Mouse (Mus musculus) embryonic facial prominence, embryonic 12.5 days (tissue): Measurements from ENCODE around the gene Srd5a3. TPM values are rescaled to one million over a fixed set of nuclear protein-coding genes. Genes with fewer than 3 reads are reported as not detected.

Experiments
- ATAC-seq: fragments of 200-750 bp; cut with Nextera tagmentation; 2 replicates; pipeline ENCODE4 v1.8.0; 2017; ENCODE audit not compliant: insufficient number of reproducible peaks, insufficient read depth, low FRiP score, low TSS enrichment
- H3K27ac ChIP-seq: fragments of 300-500 bp; sonication (generic); 2 replicates; pipeline ENCODE4 v1.5.1; 2016; ENCODE audit warnings: mild to moderate bottlenecking
- H3K27me3 ChIP-seq: fragments of 300-500 bp; sonication (generic); 2 replicates; pipeline ENCODE4 v1.6.1; 2016; ENCODE audit warnings: mild to moderate bottlenecking, moderate library complexity
- H3K36me3 ChIP-seq: fragments of 300-500 bp; sonication (generic); 2 replicates; pipeline ENCODE4 v1.6.1; 2016; ENCODE audit warnings: mild to moderate bottlenecking
- H3K4me1 ChIP-seq: fragments of 300-500 bp; sonication (generic); 2 replicates; pipeline ENCODE4 v1.6.1; 2016
- H3K4me2 ChIP-seq: fragments of 300-500 bp; sonication (generic); replicated peaks from 2 replicates; pipeline ENCODE4 v1.6.1; 2016; ENCODE audit warnings: mild to moderate bottlenecking, moderate library complexity
- H3K4me3 ChIP-seq: fragments of 300-500 bp; sonication (generic); 2 replicates; pipeline ENCODE4 v1.5.1; 2016; ENCODE audit warnings: mild to moderate bottlenecking
- H3K9ac ChIP-seq: fragments of 300-500 bp; sonication (generic); 2 replicates; pipeline ENCODE4 v1.6.1; 2016; ENCODE audit warnings: mild to moderate bottlenecking, moderate library complexity
- H3K9me3 ChIP-seq: fragments of 300-500 bp; sonication (generic); 2 replicates; pipeline ENCODE4 v1.6.1; 2016; ENCODE audit warnings: mild to moderate bottlenecking, moderate library complexity
- WGBS: fragments of 180-500 bp; shearing (Covaris S2); methylation state at CpG from one replicate; pipeline ENCODE4 v1.1.7; 2016; 5-methylcytosine and 5-hydroxymethylcytosine counted together
- polyA plus RNA-seq: library from polyadenylated mRNA; unstranded; fragments of >200 nt; fragmentation: Nextera tagmentation; extraction: Ambion mirVana; gene quantifications from 2 replicates; pipeline ENCODE4 v1.2.1, GENCODE M21; 2016

Gene Srd5a3
- polyA plus RNA-seq, 1 experiment from 2014 or later: 29.8 TPM

DNA sequence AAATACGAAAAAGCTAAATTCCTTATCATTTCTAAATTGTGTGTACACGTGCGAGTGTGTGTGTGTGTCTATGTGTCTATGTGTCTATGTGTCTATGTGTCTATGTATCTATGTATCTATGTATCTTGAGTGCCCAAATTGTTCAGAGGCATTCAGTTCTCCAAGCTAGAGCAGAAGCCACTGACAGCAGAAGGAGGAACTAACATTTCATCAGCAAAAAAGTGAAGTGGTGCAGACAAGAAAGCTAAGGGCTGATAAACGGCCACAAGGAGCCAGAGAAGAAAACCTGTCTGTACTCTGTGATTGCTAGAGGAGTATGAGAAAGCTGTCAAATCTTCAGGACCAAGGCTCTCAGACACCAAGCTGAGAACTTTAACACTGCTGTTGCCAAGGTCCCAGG, 8.1 kb upstream of the Srd5a3 start:
- 85% methylated on average over 4 of the region's 4 CpGs for WGBS
- Histone ChIP-seq H3K4me1 (no peaks in the 10 kb centered on the region), H3K36me3 (no peaks in the 10 kb centered on the region), H3K4me3 (no peak overlapping the region), H3K27me3 (no peaks in the 10 kb centered on the region), H3K27ac (no peak overlapping the region), H3K4me2 (no peak overlapping the region), H3K9me3 (no peaks in the 10 kb centered on the region), H3K9ac (no peak overlapping the region)
- ATAC-seq: no peak

DNA sequence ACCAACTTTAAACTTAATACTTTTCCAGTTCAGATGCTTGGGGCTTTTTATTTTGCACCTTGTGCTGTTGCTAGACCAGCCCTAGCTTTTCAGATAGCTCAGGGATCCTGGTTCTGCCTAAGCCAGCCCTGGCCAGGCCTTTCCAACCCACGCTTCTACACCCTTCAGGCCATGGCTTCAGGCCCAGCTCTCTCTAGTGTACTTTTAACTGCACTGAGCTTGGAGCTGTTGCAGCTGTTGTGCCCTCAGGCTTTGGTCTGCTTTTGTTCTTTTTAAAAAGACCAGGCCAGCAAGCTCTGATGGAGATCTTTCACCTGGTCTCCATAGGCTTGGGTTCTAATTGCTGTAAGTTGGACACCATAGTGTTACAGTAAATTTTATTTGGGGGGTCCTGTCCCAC, 4.4 kb upstream of the Srd5a3 start:
- Histone ChIP-seq H3K36me3 (no peaks in the 10 kb centered on the region), H3K4me1 (peaks cover 9% of the 10 kb centered on the region; the same call in 1 of the 2 replicates), H3K9ac (no peak overlapping the region), H3K4me2 (no peak overlapping the region), H3K9me3 (no peaks in the 10 kb centered on the region), H3K27me3 (no peaks in the 10 kb centered on the region), H3K4me3 (no peak overlapping the region), H3K27ac (no peak overlapping the region)
- no peak for ATAC-seq
- 75% methylated on average over 1 of the region's 1 CpGs for WGBS

DNA sequence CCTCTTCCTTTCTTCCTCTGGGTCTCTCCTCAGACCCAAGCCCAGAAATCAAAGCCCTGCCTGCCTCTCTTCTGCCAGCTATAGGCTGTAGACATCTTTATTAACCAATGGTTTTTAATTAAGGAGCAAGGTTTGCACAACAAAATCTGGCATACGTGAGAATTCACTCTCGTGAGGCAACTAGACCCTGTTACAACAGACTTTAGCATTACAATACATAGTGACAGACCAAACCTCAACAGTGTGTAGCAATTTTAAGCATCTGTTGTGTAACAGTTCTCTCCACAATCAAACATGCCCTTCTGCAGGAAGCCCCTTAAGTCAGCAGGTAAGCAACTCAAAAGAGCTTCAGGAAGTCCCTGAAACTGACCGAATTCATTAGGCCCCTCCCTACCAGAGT, 3.8 kb upstream of the Srd5a3 start:
- Histone ChIP-seq H3K27ac (no peak overlapping the region), H3K36me3 (no peaks in the 10 kb centered on the region), H3K27me3 (no peaks in the 10 kb centered on the region), H3K4me3 (no peak overlapping the region), H3K4me1 (peaks cover 9% of the 10 kb centered on the region; the same call in 1 of the 2 replicates), H3K4me2 (no peak overlapping the region), H3K9ac (no peak overlapping the region), H3K9me3 (no peaks in the 10 kb centered on the region)
- ATAC-seq: no peak
- 96% methylated on average over 3 of the region's 3 CpGs for WGBS

DNA sequence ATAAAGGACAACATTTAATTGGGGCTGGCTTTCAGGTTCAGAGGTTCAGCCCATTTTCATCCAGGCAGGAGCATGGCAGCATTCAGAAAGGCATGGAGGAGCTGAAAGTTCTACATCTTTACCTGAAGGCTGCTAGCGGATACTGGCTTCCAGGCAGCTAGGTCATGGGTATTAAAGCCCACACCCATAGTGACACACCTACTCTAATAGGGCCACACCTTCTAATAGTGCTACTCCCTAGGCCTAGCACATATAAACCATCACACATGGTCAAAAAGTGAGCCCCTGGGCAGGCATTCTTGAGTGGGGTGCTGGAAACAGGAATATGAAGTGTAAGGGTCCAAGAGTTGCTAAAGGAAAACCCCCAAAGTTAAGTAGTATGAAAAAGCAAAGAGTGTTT, 2.5 kb upstream of the Srd5a3 start:
- H3K4me2 ChIP-seq: no peak overlapping the region
- H3K27me3 ChIP-seq: no peaks in the 10 kb centered on the region
- H3K9me3 ChIP-seq: no peaks in the 10 kb centered on the region
- 86% methylated on average over 1 of the region's 1 CpGs for WGBS
- ATAC-seq: no peak
- no peaks in the 10 kb centered on the region for H3K36me3 ChIP-seq
- H3K4me3 ChIP-seq: no peak overlapping the region
- no peak overlapping the region for H3K9ac ChIP-seq
- no peak overlapping the region for H3K27ac ChIP-seq
- H3K4me1 ChIP-seq: peaks cover 9% of the 10 kb centered on the region; the same call in 1 of the 2 replicates

DNA sequence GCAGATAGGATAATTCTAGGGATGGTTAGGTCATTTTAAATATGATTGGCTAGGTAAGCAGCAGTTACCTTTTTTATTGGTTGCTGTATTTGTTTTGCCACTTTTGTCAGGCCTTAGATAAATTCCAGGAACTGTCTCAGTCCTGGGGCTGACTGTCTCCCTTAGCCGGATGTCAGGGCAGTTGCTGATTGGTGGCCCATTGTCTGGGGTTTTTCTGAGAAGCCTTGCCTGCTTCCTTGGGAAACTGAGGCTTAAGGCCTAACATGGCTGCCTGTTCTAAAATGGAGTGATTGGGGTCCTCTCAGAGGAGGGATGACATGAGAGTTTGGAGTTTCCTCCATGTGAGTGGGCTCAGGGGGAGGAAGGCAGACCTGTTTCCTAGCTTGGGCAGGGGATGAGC, 2.0 kb upstream of the Srd5a3 start:
- H3K36me3 ChIP-seq: no peaks in the 10 kb centered on the region
- WGBS: 80% methylated on average over 1 of the region's 1 CpGs
- no peaks in the 10 kb centered on the region for H3K9me3 ChIP-seq
- no peak overlapping the region for H3K27ac ChIP-seq
- peaks cover 9% of the 10 kb centered on the region; the same call in 1 of the 2 replicates for H3K4me1 ChIP-seq
- H3K9ac ChIP-seq: no peak overlapping the region
- no peak overlapping the region for H3K4me3 ChIP-seq
- H3K27me3 ChIP-seq: no peaks in the 10 kb centered on the region
- ATAC-seq: no peak
- no peak overlapping the region for H3K4me2 ChIP-seq

DNA sequence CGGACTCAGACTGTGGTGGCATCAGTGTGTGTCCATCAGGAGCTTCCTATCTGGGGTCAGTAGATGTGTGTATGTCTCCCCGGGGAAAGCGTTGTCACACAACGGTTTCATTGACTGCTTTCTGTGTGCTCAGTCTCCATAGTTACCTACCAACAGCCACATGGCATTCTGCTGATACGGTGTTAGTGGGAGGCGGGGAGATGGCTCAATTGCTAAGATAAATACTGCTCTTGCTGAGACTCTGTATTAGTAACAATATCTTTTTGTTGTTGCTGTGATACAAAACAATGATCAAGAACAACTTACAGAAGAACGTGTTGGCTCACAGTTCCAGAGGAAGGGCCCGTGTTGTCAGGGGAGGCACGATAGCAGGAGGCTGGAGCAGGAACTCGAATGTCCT, 1.6 kb upstream of the Srd5a3 start:
- ATAC-seq: no peak
- no peaks in the 10 kb centered on the region for H3K9me3 ChIP-seq
- H3K27me3 ChIP-seq: no peaks in the 10 kb centered on the region
- no peaks in the 10 kb centered on the region for H3K36me3 ChIP-seq
- peaks cover 9% of the 10 kb centered on the region; the same call in 1 of the 2 replicates for H3K4me1 ChIP-seq
- no peak overlapping the region for H3K27ac ChIP-seq
- no peak overlapping the region for H3K4me2 ChIP-seq
- no peak overlapping the region for H3K4me3 ChIP-seq
- WGBS: 73% methylated on average over 10 of the region's 10 CpGs
- H3K9ac ChIP-seq: no peak overlapping the region

DNA sequence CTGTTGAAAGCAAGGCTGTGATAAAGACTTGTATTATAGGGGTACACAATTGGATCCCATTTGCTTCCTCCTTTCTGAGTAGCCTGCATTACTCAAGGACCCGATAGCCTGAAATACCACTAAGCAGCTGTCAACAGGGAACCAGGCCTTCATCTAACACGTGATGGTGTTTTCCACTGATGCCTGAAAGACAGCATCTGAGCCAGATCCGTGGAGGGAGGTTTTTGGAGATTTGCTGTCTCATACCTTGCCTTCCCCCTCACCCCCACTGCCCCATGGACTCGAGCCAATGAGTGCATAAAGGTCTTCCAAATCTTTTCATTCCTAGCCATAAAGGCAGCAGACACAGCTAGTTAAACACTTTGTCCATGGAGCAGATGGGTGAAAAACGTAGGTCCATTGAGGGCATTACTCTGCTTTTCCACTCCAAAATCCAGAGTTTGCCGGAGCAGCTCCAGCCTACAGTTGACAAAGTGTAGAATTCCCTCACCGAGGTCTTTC, 850 bp upstream of the Srd5a3 start:
- H3K9me3 ChIP-seq: no peaks in the 10 kb centered on the region
- H3K36me3 ChIP-seq: no peaks in the 10 kb centered on the region
- H3K9ac ChIP-seq: no peak overlapping the region
- WGBS: 61% methylated on average over 7 of the region's 7 CpGs
- peaks cover 9% of the 10 kb centered on the region; the same call in 1 of the 2 replicates for H3K4me1 ChIP-seq
- no peaks in the 10 kb centered on the region for H3K27me3 ChIP-seq
- no peak overlapping the region for H3K4me3 ChIP-seq
- no peak for ATAC-seq
- H3K4me2 ChIP-seq: peak overlapping the region; percentile 75
- H3K27ac ChIP-seq: no peak overlapping the region

DNA sequence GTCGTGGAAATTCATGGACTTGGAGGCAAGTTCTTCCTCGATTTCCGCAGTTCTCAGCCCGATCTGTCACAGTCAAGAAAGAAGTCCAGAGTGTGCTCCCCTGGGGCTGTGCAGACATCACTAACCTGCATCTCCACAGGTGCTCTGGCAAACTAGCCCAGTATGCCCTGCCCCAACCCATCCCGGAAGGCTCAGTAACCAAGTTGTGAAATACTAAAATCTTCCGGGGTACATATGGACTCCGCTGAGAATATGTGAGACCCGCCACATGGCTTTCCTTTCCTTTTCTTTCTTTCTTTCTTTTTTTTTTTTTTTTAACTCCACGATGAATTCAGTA, 627 bp downstream of the Srd5a3 start:
- Histone ChIP-seq H3K4me2 (peak overlapping the region; percentile 75), H3K36me3 (no peaks in the 10 kb centered on the region), H3K9ac (peak overlapping the region; percentile 84), H3K4me3 (peak overlapping the region; percentile 63), H3K27me3 (no peaks in the 10 kb centered on the region), H3K9me3 (no peaks in the 10 kb centered on the region), H3K27ac (peak overlapping the region; percentile 97), H3K4me1 (peaks cover 9% of the 10 kb centered on the region; the same call in 1 of the 2 replicates)
- ATAC-seq: peak; percentile 45; the same call in 1 of the 2 replicates
- WGBS: 13% methylated on average over 9 of the region's 9 CpGs

DNA sequence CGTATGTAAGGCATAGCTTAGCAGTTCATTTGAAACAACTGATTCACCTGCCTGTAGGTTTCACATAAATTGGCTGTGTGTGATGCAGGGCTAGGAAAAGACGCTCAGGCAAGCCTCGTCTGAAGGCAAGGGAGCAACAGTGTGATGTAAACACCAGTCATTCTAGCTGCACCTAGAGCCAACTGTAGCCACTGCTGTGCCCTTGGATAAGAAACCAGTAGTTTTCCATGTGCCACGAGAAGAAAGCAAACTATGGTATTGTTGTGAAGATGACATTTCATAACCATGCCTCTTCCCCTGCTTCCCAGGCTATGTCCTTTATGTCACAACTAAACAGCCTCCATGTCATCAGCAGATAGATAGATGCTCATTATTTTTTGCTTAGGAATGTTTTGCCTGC, 3.3 kb downstream of the Srd5a3 start:
- Histone ChIP-seq H3K9ac (no peak overlapping the region), H3K4me3 (no peak overlapping the region), H3K9me3 (no peaks in the 10 kb centered on the region), H3K27me3 (no peaks in the 10 kb centered on the region), H3K4me1 (peaks cover 9% of the 10 kb centered on the region; the same call in 1 of the 2 replicates), H3K36me3 (no peaks in the 10 kb centered on the region), H3K27ac (no peak overlapping the region), H3K4me2 (no peak overlapping the region)
- WGBS: 87% methylated on average over 4 of the region's 4 CpGs
- ATAC-seq: no peak

DNA sequence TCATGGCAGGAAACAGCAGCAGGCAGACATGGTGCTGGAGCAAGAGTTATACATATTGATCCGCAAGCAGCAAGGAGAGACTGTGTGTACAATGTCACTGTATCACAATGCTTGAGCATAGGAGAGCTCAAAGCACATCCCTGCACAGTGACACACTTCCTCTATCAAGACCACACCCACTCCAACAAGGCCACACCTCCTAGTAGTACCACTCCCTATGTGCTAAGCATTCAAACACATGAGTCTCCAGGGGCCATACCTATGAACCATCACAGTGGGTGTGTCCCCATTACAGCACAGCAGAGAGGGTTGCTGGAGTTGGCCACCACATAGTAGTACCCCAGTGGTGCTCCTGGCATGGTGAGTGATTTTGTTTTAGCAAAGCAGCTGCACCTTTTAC, 6.3 kb downstream of the Srd5a3 start:
- H3K4me3 ChIP-seq: no peak overlapping the region
- no peak for ATAC-seq
- H3K4me2 ChIP-seq: no peak overlapping the region
- no peak overlapping the region for H3K9ac ChIP-seq
- no peak overlapping the region for H3K27ac ChIP-seq
- WGBS: 100% methylated on average over 1 of the region's 1 CpGs
- no peaks in the 10 kb centered on the region for H3K9me3 ChIP-seq
- H3K27me3 ChIP-seq: no peaks in the 10 kb centered on the region
- H3K4me1 ChIP-seq: no peaks in the 10 kb centered on the region
- H3K36me3 ChIP-seq: peaks cover 5% of the 10 kb centered on the region

DNA sequence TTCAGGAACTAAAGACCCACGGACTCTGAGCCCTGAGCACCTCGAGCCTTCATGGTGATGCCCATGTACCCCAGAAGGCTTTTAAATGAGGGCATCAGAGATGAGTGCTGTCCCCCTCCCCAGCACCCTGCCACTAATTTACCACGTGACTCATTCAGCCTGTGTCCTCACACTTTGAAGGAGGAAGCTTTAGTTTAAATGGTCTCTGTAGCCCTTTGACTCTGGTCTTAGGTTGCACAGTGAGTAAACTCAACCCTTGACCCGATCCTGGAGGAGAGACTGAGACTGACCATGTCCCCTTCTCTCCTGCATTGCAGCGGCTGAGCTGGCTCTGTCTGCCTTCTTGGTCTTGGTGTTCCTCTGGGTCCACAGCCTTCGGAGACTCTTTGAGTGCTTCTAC, 9.4 kb downstream of the Srd5a3 start:
- H3K9ac ChIP-seq: no peak overlapping the region
- H3K4me3 ChIP-seq: no peak overlapping the region
- H3K36me3 ChIP-seq: peaks cover 8% of the 10 kb centered on the region
- H3K27me3 ChIP-seq: no peaks in the 10 kb centered on the region
- H3K27ac ChIP-seq: no peak overlapping the region
- 92% methylated on average over 6 of the region's 6 CpGs for WGBS
- H3K4me1 ChIP-seq: no peaks in the 10 kb centered on the region
- no peak for ATAC-seq
- H3K9me3 ChIP-seq: no peaks in the 10 kb centered on the region
- H3K4me2 ChIP-seq: no peak overlapping the region

DNA sequence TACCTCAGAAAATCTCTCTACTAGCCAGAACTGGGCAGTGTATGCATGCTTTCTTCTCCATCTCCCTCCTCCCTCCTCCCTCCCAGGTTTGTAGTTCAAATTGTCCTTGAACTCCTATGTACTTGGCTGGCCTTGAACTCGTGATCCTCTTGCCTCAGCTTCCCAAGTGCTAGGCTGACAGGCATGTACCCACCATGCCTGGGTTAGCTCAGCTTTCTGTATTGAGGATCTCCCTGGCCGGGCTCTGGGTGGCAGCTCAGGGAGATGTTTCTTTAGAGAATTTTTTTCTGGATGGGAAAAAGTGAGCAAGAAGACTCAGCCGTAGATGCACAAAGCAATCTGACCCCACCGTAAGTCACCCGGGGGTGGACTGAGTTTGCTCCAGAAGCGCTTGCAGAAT, 12.9 kb downstream of the Srd5a3 start:
- H3K27me3 ChIP-seq: no peaks in the 10 kb centered on the region
- H3K9me3 ChIP-seq: no peaks in the 10 kb centered on the region
- no peaks in the 10 kb centered on the region for H3K4me1 ChIP-seq
- peaks cover 19% of the 10 kb centered on the region for H3K36me3 ChIP-seq
- no peak for ATAC-seq
- H3K27ac ChIP-seq: no peak overlapping the region
- H3K4me3 ChIP-seq: no peak overlapping the region
- H3K9ac ChIP-seq: no peak overlapping the region
- 93% methylated on average over 6 of the region's 6 CpGs for WGBS
- no peak overlapping the region for H3K4me2 ChIP-seq

DNA sequence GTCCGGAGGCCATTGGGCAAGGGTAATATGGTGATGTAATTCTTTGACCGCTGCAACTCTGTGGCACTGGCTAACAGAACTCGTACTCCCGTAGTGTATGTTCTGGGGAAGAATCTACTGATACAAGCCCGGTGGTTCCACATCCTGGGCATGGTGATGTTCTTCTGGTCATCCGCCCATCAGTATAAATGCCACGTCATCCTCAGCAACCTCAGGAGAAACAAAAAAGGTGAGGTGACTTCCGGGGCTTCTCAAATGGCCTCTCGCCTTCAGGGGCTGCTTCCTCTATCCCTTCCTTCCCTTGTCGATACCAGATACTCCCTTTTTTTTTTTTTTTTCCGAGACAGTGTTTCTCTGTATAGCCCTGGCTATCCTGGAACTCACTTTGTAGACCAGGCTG, 13.4 kb downstream of the Srd5a3 start:
- Histone ChIP-seq H3K27me3 (no peaks in the 10 kb centered on the region), H3K4me3 (no peak overlapping the region), H3K4me1 (no peaks in the 10 kb centered on the region), H3K4me2 (no peak overlapping the region), H3K9me3 (no peaks in the 10 kb centered on the region), H3K9ac (no peak overlapping the region), H3K27ac (no peak overlapping the region), H3K36me3 (peaks cover 19% of the 10 kb centered on the region)
- no peak for ATAC-seq
- WGBS: 89% methylated on average over 11 of the region's 11 CpGs
